Mouse (Mus musculus) embryo, embryonic 11 days (tissue): Measurements from ENCODE around the gene Kiz.

ENCODE experiments used
- DNase-seq: peaks from one replicate; pipeline ENCODE4 v3.0.0-alpha.2; 2015

The Kiz gene

DNA sequence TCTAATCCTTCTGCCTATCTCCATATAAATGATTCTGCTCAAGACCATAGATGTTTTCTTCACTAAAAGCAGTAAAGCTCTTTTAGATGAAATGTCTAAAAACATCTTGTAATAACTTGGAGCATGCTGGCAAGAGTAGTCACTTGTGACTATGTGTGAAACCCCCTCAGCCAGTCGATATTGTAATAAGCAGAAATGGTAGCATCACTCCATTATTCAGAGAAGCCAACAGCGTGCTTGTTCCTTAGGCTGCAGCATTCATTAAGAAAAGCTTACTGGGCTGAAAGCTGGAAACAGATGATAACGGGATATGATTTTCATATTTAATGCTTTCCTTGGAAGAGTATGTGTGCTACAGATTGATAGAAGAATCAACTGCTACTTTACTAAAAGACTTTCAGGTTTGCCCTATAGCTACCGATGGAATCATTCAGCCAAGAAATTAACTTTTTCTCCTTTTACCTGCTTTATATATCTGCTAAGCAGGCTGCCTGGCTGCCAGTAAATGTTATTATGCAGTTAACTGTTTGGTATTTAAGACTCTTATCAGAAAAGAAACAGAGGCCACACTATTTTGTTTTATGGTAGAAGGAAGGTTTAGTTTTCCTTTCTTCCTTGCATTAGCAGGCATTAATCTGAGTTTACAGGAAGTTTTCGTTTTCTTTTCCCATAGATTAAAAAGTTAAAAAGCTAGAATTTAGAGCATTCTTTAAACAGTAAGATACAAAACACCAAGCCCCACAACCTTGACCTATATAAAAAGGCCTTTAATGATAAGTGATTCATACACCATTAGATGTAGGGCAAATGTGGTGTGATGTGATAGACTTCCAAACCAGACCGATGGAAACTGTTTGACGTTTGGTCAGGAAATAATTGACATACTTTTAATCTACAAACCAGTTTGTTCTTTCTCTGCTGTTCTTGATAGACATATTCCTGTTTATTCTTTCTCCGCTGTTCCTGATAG lies 15.9 kb downstream of the Kiz start:
- DNase-seq = no peak

DNA sequence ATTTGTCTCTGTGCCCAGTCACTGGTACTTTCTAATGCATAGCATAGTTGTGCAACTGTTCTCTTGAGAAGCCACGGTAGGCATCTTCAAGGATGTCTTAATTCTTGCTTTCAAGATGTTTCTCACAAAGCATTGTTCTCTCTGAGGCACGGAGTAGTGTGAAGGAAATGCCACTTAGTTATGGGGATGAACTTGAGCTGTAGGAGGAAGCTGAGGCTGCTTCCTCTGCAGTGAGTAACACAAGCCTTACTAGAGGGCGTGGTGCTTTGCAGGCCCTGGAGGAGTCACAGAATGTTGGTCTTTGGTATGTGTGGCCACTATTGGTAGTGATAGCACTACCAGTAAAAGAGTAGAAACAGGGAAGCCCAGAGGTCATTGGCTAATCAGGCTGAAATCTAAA lies 17.0 kb downstream of the Kiz start:
- DNase-seq = no peak

DNA sequence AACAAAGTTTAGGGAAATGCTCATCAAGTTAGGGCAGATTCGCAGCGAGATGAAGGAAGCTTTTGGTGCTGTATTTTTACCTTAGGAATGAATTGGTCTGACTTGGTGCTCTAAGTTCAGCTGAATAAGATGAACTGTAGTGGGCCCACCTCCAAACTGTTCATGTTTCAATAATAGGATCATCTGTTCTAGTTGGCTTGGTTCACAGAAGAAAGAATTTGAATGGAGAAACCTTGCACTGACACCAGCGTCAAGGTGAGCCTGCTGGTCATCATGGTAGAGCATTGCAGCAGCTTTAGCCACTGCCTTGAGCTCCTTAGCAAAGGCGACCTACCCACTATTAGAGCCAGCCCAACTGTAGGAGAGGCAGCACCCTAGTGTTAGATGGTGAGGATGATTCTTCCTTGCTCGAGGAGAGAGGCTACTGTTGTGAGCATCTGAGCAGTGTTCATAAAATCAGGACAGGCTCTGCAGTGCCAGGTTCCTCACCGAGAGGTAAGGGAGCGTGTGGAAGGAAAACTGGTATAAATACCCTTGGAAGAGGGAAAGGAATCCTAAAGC lies 18.3 kb downstream of the Kiz start:
- DNase-seq = no peak

DNA sequence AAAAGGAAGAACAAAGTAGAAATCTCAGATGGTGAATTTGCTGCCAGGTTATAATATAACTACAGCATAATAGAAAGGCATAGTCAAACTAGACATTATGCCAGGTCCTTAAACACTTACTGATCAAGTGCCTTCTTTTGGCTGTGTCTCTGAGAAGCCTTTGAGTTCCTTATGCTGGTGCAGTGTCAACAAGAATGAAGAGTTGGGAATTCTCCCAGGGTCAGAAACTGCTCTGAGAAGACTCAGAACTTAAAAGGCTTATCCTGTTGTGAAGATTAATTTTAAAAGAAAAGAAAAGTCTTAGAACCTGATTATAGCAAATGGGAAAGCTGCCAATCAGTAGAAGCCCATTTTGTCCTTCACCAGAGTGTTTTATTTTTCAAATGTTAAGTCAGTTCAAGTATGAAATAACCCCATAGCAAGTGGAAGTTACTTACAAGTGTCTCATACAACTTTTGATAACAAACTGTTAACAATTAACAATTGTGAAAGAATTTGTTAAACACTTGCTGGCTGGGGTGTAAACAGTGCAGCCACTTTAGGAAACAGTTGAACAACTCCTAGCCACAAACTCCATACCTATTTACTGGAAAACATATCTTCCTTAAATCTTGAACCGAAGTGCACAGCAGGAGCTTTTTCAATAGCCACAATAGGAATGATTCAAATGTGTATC lies 21.9 kb downstream of the Kiz start:
- no peak for DNase-seq

DNA sequence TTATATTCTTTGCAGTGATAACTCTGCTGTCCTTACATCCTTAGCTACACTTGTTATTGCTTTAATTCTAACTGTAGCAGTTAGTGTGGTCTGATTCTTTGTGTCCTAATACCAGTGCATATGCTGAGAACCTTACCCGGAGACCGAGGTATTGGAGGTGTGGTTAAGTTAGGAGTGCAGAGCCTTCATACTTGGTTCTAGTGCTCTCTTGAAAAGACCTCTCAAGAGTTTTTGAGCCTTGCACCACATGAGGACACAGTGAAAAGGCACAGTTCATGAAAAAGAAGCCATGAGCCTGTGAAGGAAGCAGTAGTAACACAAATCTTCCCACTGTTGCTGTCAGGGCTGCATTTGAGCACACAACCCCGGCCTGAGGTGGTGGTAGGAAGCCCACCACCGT lies 26.0 kb downstream of the Kiz start:
- no peak for DNase-seq

DNA sequence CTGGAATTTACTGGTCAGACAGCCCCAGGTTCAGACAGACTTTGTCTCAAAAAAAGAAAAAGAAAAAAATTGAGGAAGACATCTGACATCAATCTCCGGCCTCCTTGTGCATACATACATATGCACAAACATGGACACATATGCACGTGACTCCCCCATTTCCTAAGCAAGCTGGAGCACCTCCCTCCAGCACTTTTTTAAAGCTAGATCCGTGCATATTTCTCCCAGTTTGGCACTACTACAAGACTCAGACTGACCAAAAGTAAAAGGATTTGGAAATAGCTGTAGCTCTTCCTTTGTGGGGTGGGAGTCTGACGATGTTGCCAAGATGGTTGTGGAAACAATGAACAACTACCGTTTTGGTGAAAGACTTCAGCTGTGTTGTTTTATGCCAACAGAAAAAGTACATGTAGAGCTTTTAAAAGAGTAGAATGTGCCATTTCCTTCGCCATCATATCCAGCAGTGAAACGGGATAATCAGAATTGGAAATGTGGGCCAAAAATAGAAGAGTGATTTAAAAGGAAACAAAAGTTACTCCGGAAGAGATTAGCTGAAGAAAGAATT lies 28.7 kb downstream of the Kiz start:
- no peak for DNase-seq

DNA sequence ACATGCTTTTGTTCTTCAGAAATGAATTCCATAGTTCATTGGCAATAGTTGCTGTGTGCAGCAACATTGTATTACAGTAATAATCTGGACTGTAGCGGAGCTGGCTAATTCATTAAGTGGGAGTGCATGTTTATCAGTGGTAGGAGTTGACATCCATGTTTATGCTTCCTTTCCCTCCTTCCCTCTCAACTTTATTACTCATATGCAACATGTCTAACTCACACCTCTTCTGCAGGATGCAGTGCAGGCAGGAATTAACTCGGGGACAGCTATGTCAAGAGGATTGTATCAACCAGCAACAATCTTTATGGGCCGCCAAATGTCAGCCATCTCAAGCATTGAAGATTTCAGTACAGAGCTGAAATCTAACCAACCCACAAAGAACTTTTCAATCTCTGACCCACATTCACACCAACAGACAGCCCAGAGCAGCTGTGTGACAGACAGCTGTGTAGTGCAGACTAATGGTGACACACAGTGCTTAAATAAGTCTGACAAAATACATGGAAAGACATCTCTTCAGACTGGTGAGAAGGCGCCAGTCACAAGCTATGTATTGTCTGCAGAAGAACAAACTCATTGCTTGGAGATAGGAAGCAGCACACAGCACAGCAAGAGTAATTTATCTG lies 33.2 kb downstream of the Kiz start:
- DNase-seq = no peak

DNA sequence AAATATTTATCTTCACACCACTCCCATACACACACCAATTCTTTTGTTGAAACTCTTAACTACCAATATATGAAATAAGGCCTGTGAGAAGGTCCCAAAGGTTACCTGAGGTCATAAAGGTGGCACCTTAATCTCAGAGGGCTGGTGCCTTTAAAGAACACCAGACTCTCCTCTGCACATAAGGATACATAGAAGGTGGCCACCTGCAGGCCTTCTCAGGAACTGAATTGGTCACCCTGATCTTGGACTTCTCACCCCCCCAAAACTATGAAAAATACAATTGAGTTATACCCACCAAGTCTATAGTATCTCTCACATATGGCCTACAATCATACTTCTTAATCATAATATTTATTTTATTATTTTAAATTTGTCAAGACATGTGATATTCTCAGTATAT lies 43.3 kb downstream of the Kiz start:
- DNase-seq = no peak

DNA sequence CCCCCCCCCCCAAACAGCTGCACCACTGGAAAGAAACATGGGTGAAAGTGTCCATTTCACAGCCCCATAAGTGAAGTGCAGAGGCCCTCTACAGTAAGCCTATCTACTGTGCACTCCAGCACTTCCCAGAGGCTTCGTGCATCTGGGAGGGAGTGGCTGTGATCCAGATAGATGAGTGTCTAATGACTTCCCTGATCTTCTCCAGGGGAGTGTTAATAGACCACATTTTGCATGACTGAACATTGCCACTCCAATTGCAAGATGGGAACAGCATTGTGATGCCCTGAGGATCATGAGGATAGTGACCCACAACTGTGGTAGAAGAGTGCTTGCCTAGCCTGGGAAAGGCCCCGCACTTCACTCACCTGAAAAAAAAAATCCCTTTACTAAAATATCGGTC lies 60.4 kb downstream of the Kiz start:
- no peak for DNase-seq

DNA sequence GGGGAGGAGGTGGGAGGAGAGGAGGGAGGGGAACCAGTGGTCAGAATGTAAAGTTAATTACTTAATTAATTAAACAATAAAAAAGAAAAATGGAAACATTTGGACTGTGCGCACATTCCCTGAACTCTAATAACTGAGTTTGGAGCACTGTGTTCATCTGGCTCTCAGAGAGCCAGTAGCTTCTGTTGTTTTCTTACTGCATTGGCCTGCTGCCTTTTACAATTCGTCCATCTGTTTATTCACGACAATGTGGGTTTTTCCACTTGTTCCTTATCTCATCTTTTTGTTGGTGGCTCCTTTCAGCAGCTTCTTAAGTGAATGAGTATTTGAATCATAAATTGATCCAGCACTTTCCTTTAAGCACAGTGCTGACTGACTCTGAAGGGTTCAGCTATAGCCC lies 62.1 kb downstream of the Kiz start:
- DNase-seq = no peak

DNA sequence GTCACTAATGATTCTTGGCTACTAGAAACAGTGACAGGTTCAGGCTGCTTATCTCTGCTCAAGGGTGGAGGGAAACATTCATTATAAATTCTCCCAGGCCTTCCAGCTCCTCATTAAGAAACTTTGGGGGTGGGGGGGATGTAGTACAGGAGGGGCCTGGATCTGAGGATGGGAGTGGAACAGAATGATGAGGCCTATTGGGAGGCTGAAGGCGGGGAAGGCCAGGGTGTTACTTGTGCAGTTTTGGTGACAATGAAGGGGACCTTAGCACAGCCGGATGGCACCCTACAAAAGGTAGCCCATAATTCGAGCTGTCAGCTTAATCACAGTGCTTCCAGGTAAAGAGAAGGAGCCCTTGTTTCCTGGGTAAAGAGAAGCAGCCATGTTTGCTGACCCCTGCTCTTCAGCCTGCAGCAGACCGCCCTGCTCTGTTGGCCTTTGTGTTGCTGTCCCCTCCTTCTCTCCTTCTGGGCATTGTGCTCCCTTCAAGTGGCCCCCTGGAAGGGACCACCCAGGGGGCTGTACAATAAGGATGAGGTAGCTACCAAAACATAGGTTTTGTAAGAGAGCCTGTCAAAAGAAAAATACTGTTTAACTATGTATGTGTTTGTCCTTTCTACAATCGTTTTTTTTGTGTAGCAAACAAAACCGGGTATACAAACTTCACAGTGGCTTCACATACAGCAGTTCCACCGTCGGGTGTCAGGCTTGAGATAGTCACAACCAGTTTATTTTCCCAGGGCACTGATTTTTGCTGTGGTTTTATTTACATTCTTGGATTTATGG lies 64.9 kb downstream of the Kiz start:
- DNase-seq = peak; percentile 52

DNA sequence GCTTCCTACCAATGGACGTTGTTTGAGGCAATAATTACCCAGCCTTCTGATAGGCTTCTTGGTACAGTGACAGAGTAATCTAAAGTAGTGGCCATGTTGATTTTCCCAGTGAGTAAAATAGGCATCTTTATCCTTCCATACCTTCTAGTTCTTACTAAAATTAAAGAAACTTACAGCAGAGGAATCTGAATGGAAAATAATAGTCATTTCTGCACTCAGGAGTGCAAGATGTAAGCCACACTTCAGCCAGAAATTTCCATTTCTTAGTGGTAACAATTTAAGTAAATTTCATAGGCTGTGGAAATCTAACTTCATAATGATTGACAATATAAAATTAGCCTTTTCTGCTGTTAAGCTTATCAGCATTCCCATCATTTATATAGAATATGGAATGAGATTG lies 69.6 kb downstream of the Kiz start:
- no peak for DNase-seq

DNA sequence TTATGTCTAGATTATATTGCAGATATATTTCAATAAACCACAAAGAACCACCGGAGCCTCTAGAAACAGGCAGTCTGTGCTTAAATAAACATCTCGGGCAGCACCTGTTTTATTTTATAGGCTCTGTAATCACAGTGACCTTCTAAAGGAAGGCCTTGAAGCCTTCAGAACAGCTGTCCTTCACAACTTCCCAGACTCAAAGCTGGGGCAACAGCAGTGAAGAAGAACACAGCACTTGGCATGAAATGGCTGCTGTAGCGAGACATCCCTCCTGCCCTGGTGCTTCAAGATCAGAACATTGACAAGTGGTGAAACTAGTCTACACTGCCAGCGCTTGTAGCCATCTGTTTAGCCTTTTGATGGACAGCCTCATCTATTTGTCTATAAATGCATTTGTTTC lies 70.2 kb downstream of the Kiz start:
- DNase-seq = no peak

DNA sequence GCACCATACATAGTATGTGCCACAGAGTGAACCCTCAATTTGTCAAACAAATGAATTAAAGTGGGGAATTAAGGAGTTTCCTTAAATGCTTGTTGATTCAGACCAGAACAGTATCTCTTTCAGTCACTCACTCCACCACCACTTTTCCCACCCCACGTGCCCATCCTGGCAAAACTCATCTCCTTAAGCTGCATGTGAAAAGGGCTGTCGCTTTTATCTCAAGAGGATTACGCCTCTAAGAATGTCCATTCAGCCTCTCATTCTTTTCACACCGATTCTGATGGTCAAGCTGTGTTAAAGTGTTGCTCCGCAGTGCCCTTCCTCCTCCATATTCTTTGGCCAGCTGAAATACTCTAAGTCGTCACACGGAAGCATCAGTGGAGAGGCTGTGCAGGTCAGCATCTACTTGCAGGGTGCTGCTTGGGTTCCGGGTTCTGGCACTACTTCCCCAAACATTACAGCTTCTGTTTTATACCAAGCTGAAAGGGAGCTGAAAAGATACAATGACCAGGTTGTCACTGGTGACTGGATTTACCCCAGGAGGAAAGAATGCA lies 92.6 kb downstream of the Kiz start:
- DNase-seq = no peak

DNA sequence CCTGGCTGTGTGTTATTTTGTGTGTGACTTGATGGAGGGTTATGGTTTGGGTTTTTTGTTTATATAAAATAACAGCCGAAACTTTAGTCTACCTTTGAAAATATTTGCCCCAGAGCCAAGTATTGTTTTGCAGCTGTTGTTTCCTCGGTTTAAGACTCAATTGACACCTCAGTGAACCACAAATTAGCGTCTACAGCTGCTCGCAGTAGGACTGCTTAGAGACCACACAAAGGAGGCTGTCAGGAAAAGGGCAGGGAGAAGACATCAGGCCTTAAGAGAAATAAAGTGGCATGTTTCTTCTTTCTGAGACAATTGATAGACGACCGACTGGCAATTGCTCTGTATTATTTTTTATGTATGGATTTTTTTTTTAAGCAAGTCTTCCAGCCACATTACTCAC lies 100.7 kb downstream of the Kiz start:
- peak; percentile 28 for DNase-seq

DNA sequence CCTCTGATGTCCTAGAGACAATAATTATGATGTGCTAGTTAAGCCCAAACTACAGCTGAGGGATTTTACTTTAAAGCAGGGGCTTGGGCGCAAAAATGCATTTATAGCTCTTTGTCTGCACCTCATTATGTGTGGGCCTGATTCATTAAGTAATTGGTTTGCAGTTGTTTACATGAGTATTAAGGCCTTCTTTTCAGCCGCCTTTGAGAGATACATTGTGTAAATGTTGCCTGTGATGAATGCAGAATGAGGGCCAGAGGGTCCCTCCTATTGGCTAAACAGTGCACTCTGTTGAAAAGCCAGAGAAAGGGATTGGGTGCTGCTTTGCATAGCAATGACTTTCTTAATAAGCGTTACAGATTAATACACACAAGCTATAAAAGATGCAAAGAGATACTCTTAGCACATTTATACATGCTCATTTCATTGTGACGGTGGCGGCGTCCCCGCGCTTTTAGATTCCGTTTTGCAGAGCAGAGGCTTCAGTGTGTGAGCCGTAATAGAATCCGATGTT lies 102.8 kb downstream of the Kiz start:
- peak; percentile 69 for DNase-seq

DNA sequence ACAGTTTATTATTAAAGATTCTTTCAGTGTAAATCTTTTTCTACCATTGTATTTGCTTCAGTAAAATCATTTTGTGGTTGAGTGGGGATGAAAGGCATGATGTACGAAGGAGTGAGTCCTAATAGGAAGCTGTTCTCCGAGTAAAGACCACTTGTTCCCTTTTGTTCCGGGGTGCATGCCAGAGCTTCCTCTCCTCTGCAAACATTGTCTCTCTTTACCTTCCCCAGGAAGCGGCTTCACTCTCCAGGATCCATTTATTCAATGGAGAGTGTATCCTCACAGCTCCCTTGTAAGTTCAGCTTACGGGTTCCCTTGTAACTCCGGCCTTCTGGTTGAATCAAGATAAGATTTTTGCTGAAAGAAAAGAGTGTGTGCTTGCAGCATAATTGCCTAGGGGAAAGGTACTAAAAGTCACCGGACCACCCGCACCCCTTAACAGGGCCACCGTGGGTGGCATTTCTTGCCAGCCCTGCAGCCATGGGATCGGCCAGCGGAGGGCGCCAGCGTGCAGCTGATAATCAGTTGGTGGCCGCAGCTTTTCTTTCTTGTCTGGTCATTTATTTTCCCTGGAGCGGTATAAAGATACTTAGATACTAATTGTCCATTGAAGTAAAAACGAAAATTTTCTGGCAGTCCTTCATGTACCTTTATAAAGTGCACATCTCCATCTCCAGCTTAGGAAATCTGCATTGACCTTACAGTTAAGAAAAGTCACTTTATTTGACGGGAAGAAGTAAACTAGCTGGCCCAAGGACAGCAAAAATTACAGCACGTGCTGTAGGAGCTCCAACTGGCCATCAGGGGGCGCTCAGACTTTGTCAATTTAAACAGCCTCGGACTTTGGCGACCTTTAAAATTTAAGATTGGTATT lies 103.5 kb downstream of the Kiz start:
- peak; percentile 87 for DNase-seq

DNA sequence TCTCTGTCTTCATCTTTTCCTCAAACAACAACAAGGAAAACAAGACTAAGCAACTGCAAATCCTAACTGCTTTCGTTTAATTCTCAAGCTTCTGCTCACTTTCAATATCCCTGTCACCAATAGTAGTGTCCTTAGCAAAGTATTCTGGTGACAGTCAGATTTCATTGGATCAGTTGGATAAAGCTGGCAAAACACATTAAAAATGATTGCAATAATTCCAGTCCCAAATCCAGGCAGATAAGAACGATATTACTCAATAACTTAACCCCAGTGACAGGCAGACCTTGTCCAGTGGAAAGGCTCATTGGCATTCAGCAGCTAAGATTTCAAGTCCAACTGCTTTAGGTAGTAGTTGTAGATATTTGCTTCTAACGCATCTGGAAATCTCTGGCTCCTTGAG lies 119.4 kb downstream of the Kiz start:
- DNase-seq = no peak

DNA sequence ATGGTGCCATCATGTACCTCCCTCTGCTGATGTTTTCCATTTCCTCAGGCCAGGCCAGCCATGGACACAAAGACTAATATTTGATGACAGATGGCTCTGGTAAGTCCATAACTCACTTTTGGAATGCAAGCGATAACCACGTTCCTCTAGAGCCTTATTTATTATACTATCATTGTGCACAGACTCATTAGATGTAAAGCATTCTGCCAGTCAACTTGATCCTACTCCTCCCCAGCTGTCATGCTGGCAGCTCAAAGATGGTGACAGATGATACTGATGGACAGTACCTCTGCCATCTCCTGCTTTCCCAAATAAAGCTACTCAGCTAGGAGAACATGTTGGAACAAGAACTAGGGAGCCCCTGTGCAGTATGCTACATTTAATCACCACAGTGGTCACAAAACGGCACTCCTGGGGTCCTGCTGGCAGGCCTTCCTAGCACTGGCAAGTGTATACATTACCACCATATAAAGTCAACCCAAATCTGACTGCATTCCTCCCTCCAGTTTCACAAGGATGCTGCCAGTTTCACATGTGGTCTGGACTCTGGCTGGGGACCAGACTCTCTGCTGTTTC lies 119.9 kb downstream of the Kiz start:
- DNase-seq = no peak

DNA sequence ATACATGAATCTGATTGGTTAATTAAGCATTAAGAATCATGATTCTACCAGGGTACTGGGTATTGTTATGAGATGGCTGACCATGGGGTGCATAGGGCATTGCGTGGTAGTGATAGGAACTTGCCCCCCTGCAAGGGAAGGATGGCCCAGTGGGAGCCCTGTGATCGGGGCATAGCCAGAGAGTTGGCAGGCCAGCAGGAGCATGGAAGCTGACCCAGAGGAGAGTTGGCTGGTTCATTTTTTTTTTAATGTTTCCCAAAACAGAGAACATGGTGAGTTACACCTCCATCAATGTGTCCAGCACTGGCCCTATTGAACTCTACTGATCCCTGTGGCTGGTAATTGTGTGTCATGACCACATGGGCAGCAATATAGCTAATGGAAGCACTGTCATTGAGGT lies 127.1 kb downstream of the Kiz start:
- no peak for DNase-seq
